Mouse (Mus musculus) gastrocnemius, postnatal 14 days (tissue): ENCODE data around the gene Hoxb13. TPM values are rescaled to one million over a fixed set of nuclear protein-coding genes. Genes with fewer than 3 reads are reported as not detected.

Source experiments
- DNase-seq: peaks from one replicate; pipeline ENCODE4 v3.0.0; 2021; ENCODE audit warnings: mixed read lengths
- intact Hi-C: fragments of 180-260 bp; cut with DNase I; formaldehyde crosslinking; loops from one replicate; pipeline ENCODE4 v1.15.1; 2025; ENCODE audit warnings: low total_unique reads
- total RNA-seq, 2 experiments: library from RNA; stranded (reverse); gene quantifications; 2 replicates each; pipeline ENCODE4 v1.2.3; 2021

Gene Hoxb13
- total RNA-seq, 2 experiments from 2014 or later: not detected

DNA sequence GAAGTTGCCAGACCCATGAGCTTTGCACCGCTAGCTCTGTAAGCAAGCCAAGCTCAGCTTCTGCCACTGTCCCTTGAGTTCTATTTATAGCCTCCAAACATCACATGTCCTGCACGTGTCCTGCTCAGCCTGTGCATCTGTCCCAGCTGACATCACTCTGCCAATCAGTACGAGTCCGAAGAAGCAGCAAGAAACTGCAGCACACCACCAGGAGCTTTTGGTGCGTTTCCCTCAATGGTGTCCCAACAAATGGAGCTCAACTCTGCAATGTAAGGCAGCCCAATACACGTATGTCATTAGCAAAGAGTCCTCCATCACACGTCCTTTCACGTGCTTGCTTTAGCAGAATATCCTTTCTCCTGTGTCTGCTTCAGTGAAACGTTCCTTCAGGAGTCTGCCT is 33.6 kb downstream of the Hoxb13 start:
- intact Hi-C loops: no loop called here
- no peak for DNase-seq

DNA sequence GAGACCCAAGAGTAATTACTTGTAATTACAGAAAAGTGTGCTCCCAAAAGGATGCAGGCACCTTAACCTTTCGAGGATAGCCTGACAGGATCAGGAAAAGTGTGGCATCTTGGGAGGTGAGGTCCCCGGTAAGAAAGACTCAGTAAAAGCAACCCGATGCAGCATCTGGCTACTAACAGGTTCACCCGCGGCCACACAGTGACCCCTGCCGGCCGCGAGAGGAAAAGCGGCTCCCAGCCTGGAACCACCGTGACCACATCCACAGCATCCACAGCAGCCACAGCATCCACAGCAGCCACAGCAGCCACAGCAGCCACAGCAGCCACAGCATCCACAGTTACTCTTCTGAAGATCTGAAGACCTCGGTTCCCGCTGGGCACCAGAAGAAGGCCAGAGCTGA is 40.8 kb downstream of the Hoxb13 start:
- intact Hi-C loops: loop anchor here (2.0 kb wide), 1 partner anchor 90 kb away; no protein-coding TSS in a partner anchor
- DNase-seq: peak; percentile 30

DNA sequence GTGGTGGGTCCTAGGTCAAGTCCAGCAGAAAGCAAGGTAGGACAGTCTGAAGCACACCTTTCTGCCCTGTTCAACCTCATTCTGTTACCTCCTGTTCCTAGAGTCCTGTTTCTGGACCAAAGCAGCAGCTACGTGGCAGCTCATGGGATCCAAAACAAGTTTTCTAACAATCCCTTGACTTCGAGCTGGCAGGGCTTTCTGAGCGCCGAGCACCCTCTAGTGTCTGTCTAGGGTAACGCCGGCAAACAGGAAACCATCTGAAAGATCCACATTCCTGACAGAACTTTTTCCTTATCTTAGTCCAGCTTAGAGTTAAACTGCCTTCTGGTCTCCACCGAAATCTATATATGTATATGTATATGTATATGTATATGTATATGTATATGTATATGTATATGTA is 46.1 kb downstream of the Hoxb13 start:
- intact Hi-C loops: no loop called here
- peak; percentile 32 for DNase-seq

Other genes starting within 250 kb of the Hoxb13 start
- under 1 TPM; 0.10 to 0.11 TPM for gene Igf2bp1, start 188.4 kb upstream of the Hoxb13 start, total RNA-seq
- gene Gip, start 169.8 kb upstream of the Hoxb13 start, total RNA-seq: not detected
- gene Snf8, start 159.4 kb upstream of the Hoxb13 start, total RNA-seq: 10 to 100 TPM; 27.6 to 31.7 TPM
- gene Ube2z, start 128.9 kb upstream of the Hoxb13 start, total RNA-seq: 10 to 100 TPM; 17.6 to 19.9 TPM
- 1,000 to 10,000 TPM; 1,272 to 1,516 TPM for gene Atp5g1, start 118.6 kb upstream of the Hoxb13 start, total RNA-seq
- not detected for gene Calcoco2, start 82.4 kb upstream of the Hoxb13 start, total RNA-seq
- not detected for gene Ttll6, start 60.5 kb upstream of the Hoxb13 start, total RNA-seq
- gene Hoxb9, start 77.1 kb downstream of the Hoxb13 start, total RNA-seq: under 1 TPM; 0.49 to 0.59 TPM
- under 1 TPM; 0.71 to 0.74 TPM for gene Hoxb8, start 87.6 kb downstream of the Hoxb13 start, total RNA-seq
- 1 to 10 TPM; 1.5 to 1.6 TPM for gene Hoxb7, start 92.3 kb downstream of the Hoxb13 start, total RNA-seq
- gene Hoxb6, start 98.2 kb downstream of the Hoxb13 start, total RNA-seq: under 1 TPM; 0.43 to 0.75 TPM
- under 1 TPM; 0.90 to 0.91 TPM for gene Hoxb5, start 109.0 kb downstream of the Hoxb13 start, total RNA-seq
- gene Hoxb4, start 124.0 kb downstream of the Hoxb13 start, total RNA-seq: under 1 TPM; 0.51 to 0.53 TPM
- under 1 TPM; 0.66 to 0.80 TPM for gene Hoxb3, start 129.0 kb downstream of the Hoxb13 start, total RNA-seq
- 1 to 10 TPM in 1 of 2 experiments, under 1 TPM in 1; 0.51 to 1.1 TPM for gene Hoxb2, start 156.2 kb downstream of the Hoxb13 start, total RNA-seq
- gene Hoxb1, start 171.4 kb downstream of the Hoxb13 start, total RNA-seq: not detected